Mouse (Mus musculus) testis, adult 2 months (tissue): ENCODE measurements around the gene Fstl1. TPM values are rescaled to one million over a fixed set of nuclear protein-coding genes. Genes with fewer than 3 reads are reported as not detected.
A peak's percentile ranks its signal among the peaks of the same experiment; 100 is the strongest.

Experiments used
- H3K27ac ChIP-seq: fragments of 200-500 bp; 2 replicates; pipeline ENCODE4 v1.5.1; 2012; ENCODE audit warnings: low read depth, low read length; ENCODE audit not compliant: control insufficient read depth, insufficient read depth
- H3K27me3 ChIP-seq: fragments of 200-500 bp; 2 replicates; pipeline ENCODE4 v1.6.1; 2012; ENCODE audit warnings: mild to moderate bottlenecking, low read length, moderate library complexity; ENCODE audit not compliant: control insufficient read depth, insufficient read depth
- H3K36me3 ChIP-seq: fragments of 200-500 bp; 2 replicates; pipeline ENCODE4 v1.6.1; 2012; ENCODE audit warnings: mild to moderate bottlenecking, low read length; ENCODE audit not compliant: control insufficient read depth, insufficient read depth
- H3K4me1 ChIP-seq: fragments of 200-500 bp; 2 replicates; pipeline ENCODE4 v1.6.1; 2012; ENCODE audit warnings: low read length; ENCODE audit not compliant: control insufficient read depth, insufficient read depth
- H3K4me3 ChIP-seq: fragments of 200-500 bp; 2 replicates; pipeline ENCODE4 v1.5.1; 2012; ENCODE audit warnings: low read depth, mild to moderate bottlenecking, low read length, moderate library complexity, mixed read lengths; ENCODE audit not compliant: control insufficient read depth
- CTCF ChIP-seq: fragments of 200-500 bp; IDR thresholded peaks from 2 replicates; pipeline ENCODE4 v1.5.1; 2012; ENCODE audit warnings: low read depth, mild to moderate bottlenecking, inconsistent platforms, low read length, moderate library complexity; ENCODE audit not compliant: control insufficient read depth, insufficient read depth, insufficient replicate concordance
- POLR2A ChIP-seq: fragments of 200-500 bp; IDR thresholded peaks from 2 replicates; pipeline ENCODE4 v1.6.1; 2012; ENCODE audit warnings: low read depth, mild to moderate bottlenecking, inconsistent platforms, low read length, moderate library complexity; ENCODE audit not compliant: control insufficient read depth
- polyA plus RNA-seq: library from polyadenylated mRNA; depleted of rRNA; stranded (reverse); fragments of >200 nt; gene quantifications from 2 replicates; pipeline ENCODE4 v1.2.3, GENCODE M21; 2012

Gene Fstl1
- polyA plus RNA-seq, 1 experiment = 5.4 TPM

DNA sequence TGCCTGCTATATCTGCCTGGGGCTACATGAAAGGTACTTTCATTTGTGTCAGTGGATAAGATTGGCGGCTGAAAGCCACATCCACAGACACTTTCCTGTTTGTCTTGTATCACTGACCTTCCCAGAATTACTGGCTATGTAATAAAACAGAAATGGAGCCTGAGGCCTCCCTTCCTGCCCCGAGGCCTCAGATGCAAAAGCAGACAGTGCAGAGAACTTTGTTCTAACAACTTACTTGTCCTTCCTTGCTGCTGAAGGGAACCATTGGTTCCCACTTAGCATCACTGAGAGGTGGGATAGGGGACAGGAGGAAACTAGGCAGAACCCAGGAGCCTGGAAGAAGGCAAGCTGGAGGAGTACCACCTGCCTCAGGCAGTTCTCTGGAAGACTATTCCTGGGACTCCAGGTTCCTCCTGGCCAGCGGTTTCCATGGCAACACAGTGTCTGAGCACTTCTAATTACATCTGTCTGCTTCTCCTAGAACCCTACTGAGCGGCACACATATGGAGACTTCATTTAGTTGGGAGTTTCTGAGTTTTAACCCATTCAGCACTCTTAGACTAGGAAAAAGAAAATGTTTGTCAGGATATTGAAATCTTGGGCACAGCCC is 26.1 kb downstream of the Fstl1 start:
- H3K4me1 ChIP-seq = no peaks in the 10 kb centered on the region; the same call in 1 of the 2 replicates
- TF ChIP-seq CTCF = no peak
- no peak overlapping the region for H3K27ac ChIP-seq
- H3K36me3 ChIP-seq = no peaks in the 10 kb centered on the region
- no peaks in the 10 kb centered on the region for H3K27me3 ChIP-seq
- H3K4me3 ChIP-seq = no peak overlapping the region

- Histone ChIP-seq H3K27ac (no peak overlapping the region), H3K27me3 (no peaks in the 10 kb centered on the region), H3K36me3 (no peaks in the 10 kb centered on the region), H3K4me1 (no peaks in the 10 kb centered on the region; the same call in 1 of the 2 replicates), H3K4me3 (no peak overlapping the region)
- TF ChIP-seq CTCF (no peak), POLR2A (no peak)
Observed at GRCm38 (mm10) chr16:37803387-37803950, 26.8 kb downstream of the Fstl1 start.

GRCm38 (mm10) chr16:37805746-37806495 is 29.2 kb downstream of the Fstl1 start:
- no peak for TF ChIP-seq CTCF
- TF ChIP-seq POLR2A = no peak
- Histone ChIP-seq H3K27me3 (no peaks in the 10 kb centered on the region), H3K4me1 (no peaks in the 10 kb centered on the region; the same call in 1 of the 2 replicates), H3K27ac (no peak overlapping the region), H3K4me3 (no peak overlapping the region), H3K36me3 (no peaks in the 10 kb centered on the region)

DNA sequence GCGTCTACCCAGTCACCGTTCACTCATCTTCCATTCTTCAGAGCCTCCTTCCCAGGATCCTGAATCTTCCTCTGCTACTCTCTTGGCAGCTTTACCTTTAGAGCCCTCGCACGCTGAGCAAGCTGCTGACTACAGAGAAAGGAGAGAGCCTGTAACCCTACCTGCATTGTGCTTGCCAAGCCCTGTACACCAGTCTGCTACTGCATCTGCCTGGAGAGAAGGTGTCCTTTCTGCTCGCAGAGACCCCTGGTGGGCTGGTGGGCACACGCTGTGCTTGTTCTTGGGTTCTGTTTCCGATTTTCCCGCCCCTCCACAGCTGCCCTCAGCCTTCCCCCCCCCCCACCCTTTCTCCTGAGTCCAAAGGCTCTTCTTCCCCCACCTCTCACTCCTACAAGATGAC is 30.6 kb downstream of the Fstl1 start:
- no peak for TF ChIP-seq POLR2A
- TF ChIP-seq CTCF = no peak
- H3K36me3 ChIP-seq = no peaks in the 10 kb centered on the region
- H3K27me3 ChIP-seq = no peaks in the 10 kb centered on the region
- H3K27ac ChIP-seq = no peak overlapping the region
- H3K4me3 ChIP-seq = no peak overlapping the region
- peaks cover under 1% of the 10 kb centered on the region; the same call in 1 of the 2 replicates for H3K4me1 ChIP-seq

DNA sequence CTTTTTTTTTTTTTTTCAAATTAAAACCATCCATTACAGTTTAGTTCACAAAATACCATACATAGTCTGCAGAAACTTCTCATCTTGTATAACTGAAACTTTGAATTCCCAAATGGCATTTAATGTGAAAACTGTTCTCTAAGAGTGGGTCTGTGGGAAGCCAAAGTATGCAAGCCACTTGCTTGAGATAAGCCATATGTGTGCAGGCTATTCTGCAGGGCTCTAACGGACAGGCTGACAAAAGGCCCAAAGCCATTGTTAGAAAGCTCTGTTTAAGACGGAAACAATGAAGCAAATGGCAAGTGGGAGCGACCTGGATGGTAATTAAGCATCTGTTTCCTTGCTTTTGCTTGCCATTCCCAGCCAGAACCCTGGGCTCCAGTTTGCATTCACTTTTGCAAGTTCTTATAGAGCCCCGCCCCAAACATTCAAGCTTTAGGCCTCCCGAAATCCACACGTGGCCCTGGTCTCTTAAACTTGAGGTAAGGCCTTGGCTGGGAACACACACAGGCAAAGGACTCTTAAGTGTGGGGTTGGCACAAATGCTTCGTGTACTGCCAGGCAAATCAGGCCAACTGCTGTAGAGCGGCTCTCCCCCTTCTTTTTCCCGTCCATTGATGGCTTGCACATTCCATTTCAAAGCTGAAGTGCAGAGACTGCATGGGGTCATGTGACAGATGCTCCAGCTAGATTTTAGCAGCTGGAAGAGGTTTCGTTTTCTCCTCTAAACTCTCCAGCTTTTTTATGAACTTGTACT is 32.4 kb downstream of the Fstl1 start:
- TF ChIP-seq POLR2A = no peak
- no peak for TF ChIP-seq CTCF
- Histone ChIP-seq H3K4me3 (no peak overlapping the region), H3K27ac (peak overlapping the region; percentile 27; the same call in 1 of the 2 replicates), H3K27me3 (no peaks in the 10 kb centered on the region), H3K36me3 (no peaks in the 10 kb centered on the region), H3K4me1 (peaks cover 5% of the 10 kb centered on the region; the same call in 1 of the 2 replicates)

- Histone ChIP-seq H3K36me3 (no peaks in the 10 kb centered on the region), H3K4me1 (peaks cover 8% of the 10 kb centered on the region), H3K4me3 (no peak overlapping the region), H3K27ac (peak overlapping the region; percentile 9; the same call in 1 of the 2 replicates), H3K27me3 (no peaks in the 10 kb centered on the region)
- TF ChIP-seq POLR2A (no peak), CTCF (no peak)
Observed at GRCm38 (mm10) chr16:37809623-37809992, 32.9 kb downstream of the Fstl1 start.

GRCm38 (mm10) chr16:37811874-37812273 is 35.2 kb downstream of the Fstl1 start:
- TF ChIP-seq POLR2A = no peak
- no peak for TF ChIP-seq CTCF
- H3K4me3 ChIP-seq = no peak overlapping the region
- no peak overlapping the region for H3K27ac ChIP-seq
- H3K36me3 ChIP-seq = no peaks in the 10 kb centered on the region
- no peaks in the 10 kb centered on the region for H3K27me3 ChIP-seq
- peaks cover 16% of the 10 kb centered on the region for H3K4me1 ChIP-seq
